Mouse (Mus musculus): Measurements from ENCODE around the gene Tm7sf2. TPM values are rescaled to one million over a fixed set of nuclear protein-coding genes. Genes with fewer than 3 reads are reported as not detected.
"Not testable (repeated sequence)": the region's sequence is repeated elsewhere in the genome, so short reads cannot be mapped to it uniquely, and the experiment has no call there.

Gene Tm7sf2
- polyA plus RNA-seq, 1 experiment = 14.0 TPM

DNA sequence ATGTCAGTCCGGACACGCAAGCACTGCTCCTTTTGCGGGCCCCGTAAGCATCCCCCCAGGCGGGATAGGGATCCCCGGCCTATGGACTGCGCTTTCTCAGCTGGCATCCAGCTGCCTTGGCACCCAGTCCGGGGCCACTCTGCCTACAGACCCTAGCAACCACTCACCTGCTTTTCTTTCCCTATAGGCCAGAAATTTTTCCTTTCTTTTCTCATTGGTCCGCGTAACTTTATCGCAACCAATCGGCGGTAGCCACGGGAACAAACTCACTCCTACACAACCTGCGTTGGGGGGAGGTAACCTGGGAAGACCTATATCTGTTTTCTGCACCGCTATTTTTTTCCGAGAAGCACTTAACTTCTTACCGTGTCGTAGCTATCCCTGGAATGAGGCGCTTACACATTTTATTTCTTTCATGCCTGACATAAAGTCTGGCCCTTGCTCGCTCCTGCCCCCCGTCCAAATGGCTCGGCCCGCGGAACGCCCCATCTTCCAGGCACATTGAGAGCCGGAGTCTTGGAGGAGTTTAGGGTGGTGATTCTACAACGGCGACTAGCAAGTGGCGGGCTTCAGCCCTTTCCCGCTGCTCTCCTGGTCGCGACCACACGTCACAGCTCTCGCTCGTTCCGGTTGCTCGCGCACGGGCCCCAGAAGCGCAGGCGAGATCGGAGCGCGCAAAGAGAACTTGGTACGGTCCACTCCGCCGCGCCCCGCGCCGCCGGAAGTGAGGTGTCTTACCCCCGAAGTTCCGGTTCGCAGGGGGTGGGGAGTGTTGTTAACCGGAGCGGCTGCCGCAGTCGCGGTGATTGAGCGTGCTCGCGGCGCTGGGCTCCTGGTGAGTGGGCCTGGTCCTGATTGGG lies 21.6 kb downstream of the Tm7sf2 start, which contains the start of gene Syvn1:
Gene Syvn1, plus strand, starts transcription at position 283 of the 860 bp plus-strand sequence.
- Histone ChIP-seq H3K27ac (ENCODE audit: insufficient read depth, low read length) (peak within 1 kb of the TSS; percentile 100), H3K4me1 (ENCODE audit: control insufficient read depth, insufficient read depth, insufficient read length) (peaks cover 18% of the 10 kb centered on the region), H3K36me3 (ENCODE audit: control insufficient read depth, insufficient read depth, low read length) (peaks cover 30% of the 10 kb centered on the region), H3K27me3 (ENCODE audit: control insufficient read depth, insufficient read depth, low read length) (no peaks in the 10 kb centered on the region), H3K4me3 (ENCODE audit: extremely low read depth, insufficient read depth, insufficient read length) (peak within 1 kb of the TSS; percentile 97)
- peak; percentile 88 to 94 for DNase-seq (ENCODE audit: low read depth in 1 of 2, low spot score in 2 of 2)
- TF ChIP-seq CTCF (IDR thresholded peaks at IDR 0.05; ENCODE audit: extremely low read depth, insufficient read depth, insufficient read length, insufficient replicate concordance) (no peak), POLR2A (IDR thresholded peaks at IDR 0.05; ENCODE audit: low read depth, low read length) (peak; percentile 62)
- under 1% methylated on average over 65 of the region's 65 CpGs for WGBS

GRCm38 (mm10) chr19:6045366-6046293 lies 22.5 kb downstream of the Tm7sf2 start:
- TF ChIP-seq POLR2A (IDR thresholded peaks at IDR 0.05; ENCODE audit: low read depth, low read length) (no peak), CTCF (IDR thresholded peaks at IDR 0.05; ENCODE audit: extremely low read depth, insufficient read depth, insufficient read length, insufficient replicate concordance) (no peak)
- Histone ChIP-seq H3K4me1 (ENCODE audit: control insufficient read depth, insufficient read depth, insufficient read length) (peaks cover 18% of the 10 kb centered on the region), H3K36me3 (ENCODE audit: control insufficient read depth, insufficient read depth, low read length) (peaks cover 21% of the 10 kb centered on the region), H3K27ac (ENCODE audit: insufficient read depth, low read length) (peak overlapping the region; percentile 100), H3K4me3 (ENCODE audit: extremely low read depth, insufficient read depth, insufficient read length) (peak overlapping the region; percentile 97), H3K27me3 (ENCODE audit: control insufficient read depth, insufficient read depth, low read length) (no peaks in the 10 kb centered on the region)
- DNase-seq (ENCODE audit: low read depth in 1 of 2, low spot score in 2 of 2) = peak in 1 of 2 experiments; percentile 63
- WGBS = 5% methylated on average over 20 of the region's 20 CpGs

DNA sequence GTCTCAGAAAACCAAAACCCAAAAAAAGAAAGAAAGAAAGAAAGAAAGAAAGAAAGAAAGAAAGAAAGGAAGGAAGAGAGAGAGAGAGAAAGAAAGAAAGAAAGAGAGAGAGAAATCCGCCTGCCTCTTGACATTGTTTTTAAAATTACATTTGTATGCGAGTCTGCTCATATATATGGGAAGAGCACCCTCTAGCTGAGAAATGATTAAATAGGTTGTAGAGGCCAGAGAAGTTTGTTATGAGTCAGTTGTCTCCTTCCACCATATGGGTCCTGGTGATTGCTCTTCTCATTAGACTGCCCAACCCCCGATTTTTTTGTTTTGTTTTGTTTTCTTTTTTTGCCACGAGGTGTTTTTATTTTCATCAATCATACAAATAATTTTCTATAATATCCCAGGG lies 24.1 kb downstream of the Tm7sf2 start:
- not testable (repeated sequence) for H3K27me3 ChIP-seq (ENCODE audit: control insufficient read depth, insufficient read depth, low read length); H3K4me3 ChIP-seq (ENCODE audit: extremely low read depth, insufficient read depth, insufficient read length); H3K36me3 ChIP-seq (ENCODE audit: control insufficient read depth, insufficient read depth, low read length); H3K27ac ChIP-seq (ENCODE audit: insufficient read depth, low read length); H3K4me1 ChIP-seq (ENCODE audit: control insufficient read depth, insufficient read depth, insufficient read length); DNase-seq (ENCODE audit: low read depth in 1 of 2, low spot score in 2 of 2)
- 26% methylated on average over 4 of the region's 4 CpGs for WGBS

GRCm38 (mm10) chr19:6042293-6042692 lies 25.9 kb downstream of the Tm7sf2 start:
- TF ChIP-seq POLR2A (IDR thresholded peaks at IDR 0.05; ENCODE audit: low read depth, low read length) = no peak
- no peak for TF ChIP-seq CTCF (IDR thresholded peaks at IDR 0.05; ENCODE audit: extremely low read depth, insufficient read depth, insufficient read length, insufficient replicate concordance)
- H3K36me3 ChIP-seq (ENCODE audit: control insufficient read depth, insufficient read depth, low read length) = no peaks in the 10 kb centered on the region
- DNase-seq (ENCODE audit: low read depth in 1 of 2, low spot score in 2 of 2) = no peak
- WGBS = 85% methylated on average over 9 of the region's 9 CpGs
- peaks cover 2% of the 10 kb centered on the region; the same call in 1 of the 2 replicates for H3K4me1 ChIP-seq (ENCODE audit: control insufficient read depth, insufficient read depth, insufficient read length)
- H3K27me3 ChIP-seq (ENCODE audit: control insufficient read depth, insufficient read depth, low read length) = no peaks in the 10 kb centered on the region
- no peak overlapping the region for H3K4me3 ChIP-seq (ENCODE audit: extremely low read depth, insufficient read depth, insufficient read length)
- no peak overlapping the region for H3K27ac ChIP-seq (ENCODE audit: insufficient read depth, low read length)

GRCm38 (mm10) chr19:6040002-6040401 lies 28.2 kb downstream of the Tm7sf2 start:
- Histone ChIP-seq H3K4me3 (ENCODE audit: extremely low read depth, insufficient read depth, insufficient read length) (no peak overlapping the region), H3K4me1 (ENCODE audit: control insufficient read depth, insufficient read depth, insufficient read length) (no peaks in the 10 kb centered on the region), H3K27ac (ENCODE audit: insufficient read depth, low read length) (no peak overlapping the region), H3K36me3 (ENCODE audit: control insufficient read depth, insufficient read depth, low read length) (no peaks in the 10 kb centered on the region), H3K27me3 (ENCODE audit: control insufficient read depth, insufficient read depth, low read length) (no peaks in the 10 kb centered on the region)
- DNase-seq (ENCODE audit: low read depth in 1 of 2, low spot score in 2 of 2) = no peak
- TF ChIP-seq CTCF (IDR thresholded peaks at IDR 0.05; ENCODE audit: extremely low read depth, insufficient read depth, insufficient read length, insufficient replicate concordance) = no peak
- no peak for TF ChIP-seq POLR2A (IDR thresholded peaks at IDR 0.05; ENCODE audit: low read depth, low read length)

GRCm38 (mm10) chr19:6038326-6038725 lies 29.8 kb downstream of the Tm7sf2 start:
- WGBS = 75% methylated on average over 7 of the region's 7 CpGs
- Histone ChIP-seq H3K27ac (ENCODE audit: insufficient read depth, low read length) (no peak overlapping the region), H3K27me3 (ENCODE audit: control insufficient read depth, insufficient read depth, low read length) (no peaks in the 10 kb centered on the region), H3K4me3 (ENCODE audit: extremely low read depth, insufficient read depth, insufficient read length) (no peak overlapping the region), H3K4me1 (ENCODE audit: control insufficient read depth, insufficient read depth, insufficient read length) (no peaks in the 10 kb centered on the region), H3K36me3 (ENCODE audit: control insufficient read depth, insufficient read depth, low read length) (no peaks in the 10 kb centered on the region)
- no peak for TF ChIP-seq POLR2A (IDR thresholded peaks at IDR 0.05; ENCODE audit: low read depth, low read length)
- no peak for TF ChIP-seq CTCF (IDR thresholded peaks at IDR 0.05; ENCODE audit: extremely low read depth, insufficient read depth, insufficient read length, insufficient replicate concordance)
- DNase-seq (ENCODE audit: low read depth in 1 of 2, low spot score in 2 of 2) = no peak
